Mouse (Mus musculus): ENCODE measurements around the gene Triobp. TPM values are rescaled to one million over a fixed set of nuclear protein-coding genes. Genes with fewer than 3 reads are reported as not detected.

The Triobp gene
- polyA plus RNA-seq, 1 experiment from 2014 or later: 29.3 TPM

- H3K36me3 ChIP-seq (ENCODE audit: control insufficient read depth, insufficient read depth, low read length): peaks cover 35% of the 10 kb centered on the region
- no peak overlapping the region for H3K9ac ChIP-seq (ENCODE audit: low read length)
- peaks cover 23% of the 10 kb centered on the region for H3K4me1 ChIP-seq (ENCODE audit: control insufficient read depth, insufficient read depth, low read length)
- no peak overlapping the region for H3K27ac ChIP-seq (ENCODE audit: low read depth, low read length)
- H3K9me3 ChIP-seq (replicated peaks; ENCODE audit: control insufficient read depth, low read length): no peaks in the 10 kb centered on the region
- DNase-seq (ENCODE audit: low spot score) (no peak), ATAC-seq (no peak)
- H3K27me3 ChIP-seq (replicated peaks; ENCODE audit: control insufficient read depth, insufficient read depth, low read length): no peaks in the 10 kb centered on the region
- no peak overlapping the region for H3K4me2 ChIP-seq (ENCODE audit: low read length)
- WGBS: 64% methylated on average over 11 of the region's 11 CpGs
- H3K4me3 ChIP-seq (ENCODE audit: low read depth, low read length): no peak overlapping the region
Measured at GRCm38 (mm10) chr15:78986536-78987220, 39.2 kb downstream of the Triobp start.

DNA sequence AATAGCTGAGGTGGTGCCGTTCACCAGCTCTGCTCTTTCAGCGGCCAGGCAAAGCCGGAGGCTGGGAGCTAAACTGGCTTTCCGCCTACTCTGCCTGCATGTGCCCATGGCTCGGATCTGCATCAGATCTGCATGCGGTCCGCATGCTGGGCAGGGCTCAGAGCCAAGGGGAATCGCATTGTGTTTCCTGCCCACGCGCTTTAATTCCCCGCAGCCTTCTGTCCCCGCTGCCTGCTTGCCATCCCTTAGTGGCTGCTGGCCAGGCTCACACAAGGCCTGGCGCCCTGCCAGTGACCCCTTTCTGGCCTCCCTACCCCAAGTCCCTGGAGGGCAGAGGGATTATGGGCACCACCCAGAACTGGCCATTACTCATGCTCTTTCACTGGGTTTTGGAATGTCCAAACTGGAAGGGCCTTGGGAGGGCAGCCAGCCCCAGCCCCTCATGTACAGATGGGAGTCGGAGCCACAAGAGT lies 41.0 kb downstream of the Triobp start:
- Histone ChIP-seq H3K4me3 (ENCODE audit: low read depth, low read length) (no peak overlapping the region), H3K36me3 (ENCODE audit: control insufficient read depth, insufficient read depth, low read length) (peaks cover 53% of the 10 kb centered on the region), H3K4me1 (ENCODE audit: control insufficient read depth, insufficient read depth, low read length) (peaks cover 15% of the 10 kb centered on the region), H3K27ac (ENCODE audit: low read depth, low read length) (peak overlapping the region; percentile 75), H3K9me3 (replicated peaks; ENCODE audit: control insufficient read depth, low read length) (no peaks in the 10 kb centered on the region), H3K27me3 (replicated peaks; ENCODE audit: control insufficient read depth, insufficient read depth, low read length) (no peaks in the 10 kb centered on the region), H3K9ac (ENCODE audit: low read length) (peak overlapping the region; percentile 21; the same call in 1 of the 2 replicates), H3K4me2 (ENCODE audit: low read length) (no peak overlapping the region)
- 20% methylated on average over 14 of the region's 14 CpGs for WGBS
- ATAC-seq (peak; percentile 72), DNase-seq (ENCODE audit: low spot score) (peak; percentile 91)

DNA sequence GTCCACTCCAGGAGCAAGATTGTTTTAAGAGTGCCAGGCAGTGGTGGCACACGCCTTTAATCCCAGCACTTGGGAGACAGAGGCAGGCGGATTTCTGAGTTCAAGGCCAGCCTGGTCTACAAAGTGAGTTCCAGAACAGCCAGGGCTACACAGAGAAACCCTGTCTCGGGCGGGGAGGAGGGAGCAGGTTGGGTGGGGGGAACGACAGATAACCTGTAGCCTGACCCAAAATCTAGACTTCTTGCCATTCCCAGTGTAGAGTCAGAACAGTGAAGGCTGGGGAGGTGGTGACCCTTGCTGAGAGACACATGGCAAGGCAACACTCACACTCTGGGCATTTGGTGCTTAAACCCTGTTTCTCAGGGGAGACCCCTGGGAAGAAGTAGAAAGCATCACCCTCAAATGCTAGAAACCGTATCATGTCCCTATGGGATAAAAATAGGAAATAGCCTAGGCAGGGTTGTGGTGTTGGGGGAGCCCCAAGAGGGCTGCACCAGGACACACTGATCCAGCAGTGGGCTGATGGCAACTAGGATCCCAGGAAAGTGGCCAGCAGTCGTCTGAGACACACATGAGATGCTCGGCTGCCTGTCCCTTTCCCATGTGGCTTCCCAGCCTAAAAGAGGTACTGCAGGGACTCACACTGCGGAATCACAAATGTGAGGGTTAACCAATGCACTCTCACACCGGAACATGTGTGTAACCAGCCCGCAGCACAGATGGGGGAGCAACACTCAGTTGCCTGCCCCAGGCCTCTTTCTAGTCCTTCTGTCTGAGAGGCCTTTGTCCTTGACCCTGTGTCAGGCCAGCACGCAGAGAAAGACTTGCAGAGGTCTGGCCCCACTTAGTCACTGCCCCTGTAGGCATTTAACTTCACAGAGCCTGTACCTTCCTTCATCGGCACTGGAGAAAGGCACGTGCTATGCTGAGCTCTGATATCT lies 41.9 kb downstream of the Triobp start:
- Histone ChIP-seq H3K27me3 (replicated peaks; ENCODE audit: control insufficient read depth, insufficient read depth, low read length) (no peaks in the 10 kb centered on the region), H3K9ac (ENCODE audit: low read length) (no peak overlapping the region), H3K27ac (ENCODE audit: low read depth, low read length) (peak overlapping the region; percentile 75; the same call in 1 of the 2 replicates), H3K36me3 (ENCODE audit: control insufficient read depth, insufficient read depth, low read length) (peaks cover 62% of the 10 kb centered on the region), H3K4me3 (ENCODE audit: low read depth, low read length) (no peak overlapping the region), H3K9me3 (replicated peaks; ENCODE audit: control insufficient read depth, low read length) (no peaks in the 10 kb centered on the region), H3K4me1 (ENCODE audit: control insufficient read depth, insufficient read depth, low read length) (peaks cover 9% of the 10 kb centered on the region; the same call in 1 of the 2 replicates), H3K4me2 (ENCODE audit: low read length) (no peak overlapping the region)
- 90% methylated on average over 14 of the region's 14 CpGs for WGBS
- DNase-seq (ENCODE audit: low spot score): no peak
- ATAC-seq: no peak

DNA sequence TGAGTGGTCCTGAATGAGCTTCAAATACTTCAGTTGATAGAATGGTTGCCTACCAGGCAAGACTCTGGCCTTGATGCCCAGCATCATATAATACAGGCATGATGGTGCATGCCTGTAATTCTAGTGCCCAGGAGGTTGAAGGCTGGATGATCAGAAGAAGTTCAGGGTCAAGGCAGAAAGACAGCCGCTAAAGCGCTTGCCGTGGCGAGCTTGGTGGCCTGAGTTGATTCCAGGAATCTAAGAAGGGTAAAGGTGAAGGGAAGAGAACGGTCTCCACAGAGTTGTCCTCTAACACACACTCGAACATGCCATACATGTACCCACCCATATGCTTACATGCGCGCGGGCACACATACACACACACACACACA lies 42.6 kb downstream of the Triobp start:
- Histone ChIP-seq H3K4me1 (ENCODE audit: control insufficient read depth, insufficient read depth, low read length) (peaks cover 9% of the 10 kb centered on the region; the same call in 1 of the 2 replicates), H3K4me2 (ENCODE audit: low read length) (no peak overlapping the region), H3K9me3 (replicated peaks; ENCODE audit: control insufficient read depth, low read length) (no peaks in the 10 kb centered on the region), H3K4me3 (ENCODE audit: low read depth, low read length) (no peak overlapping the region), H3K36me3 (ENCODE audit: control insufficient read depth, insufficient read depth, low read length) (peaks cover 69% of the 10 kb centered on the region), H3K27ac (ENCODE audit: low read depth, low read length) (no peak overlapping the region), H3K9ac (ENCODE audit: low read length) (no peak overlapping the region), H3K27me3 (replicated peaks; ENCODE audit: control insufficient read depth, insufficient read depth, low read length) (no peaks in the 10 kb centered on the region)
- 96% methylated on average over 9 of the region's 9 CpGs for WGBS
- ATAC-seq: no peak
- DNase-seq (ENCODE audit: low spot score): no peak

DNA sequence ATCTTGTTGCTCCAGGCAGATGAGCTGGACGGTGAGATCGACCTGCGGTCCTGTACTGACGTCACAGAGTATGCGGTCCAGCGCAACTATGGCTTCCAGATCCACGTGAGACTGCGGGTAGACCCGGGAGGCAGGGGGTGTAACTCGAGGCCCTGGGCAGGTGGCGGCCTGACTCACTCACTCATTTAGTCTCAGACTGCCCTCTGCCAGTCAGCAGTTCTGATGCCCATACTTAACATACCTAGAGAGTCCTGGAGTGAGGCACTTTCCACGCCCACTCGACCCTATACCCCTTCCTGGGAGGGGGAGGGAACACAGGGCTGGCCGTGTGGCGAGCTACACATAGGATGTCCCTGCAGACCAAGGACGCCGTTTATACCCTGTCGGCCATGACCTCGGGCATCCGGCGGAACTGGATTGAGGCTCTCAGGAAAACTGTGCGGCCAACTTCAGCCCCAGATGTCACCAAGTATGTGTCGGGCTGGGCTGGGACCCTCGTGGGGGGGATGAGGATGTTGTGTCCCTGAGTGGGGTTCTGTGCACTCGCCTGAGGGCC lies 43.5 kb downstream of the Triobp start:
- H3K4me2 ChIP-seq (ENCODE audit: low read length): no peak overlapping the region
- peaks cover 9% of the 10 kb centered on the region; the same call in 1 of the 2 replicates for H3K4me1 ChIP-seq (ENCODE audit: control insufficient read depth, insufficient read depth, low read length)
- DNase-seq (ENCODE audit: low spot score) (no peak), ATAC-seq (no peak)
- H3K4me3 ChIP-seq (ENCODE audit: low read depth, low read length): no peak overlapping the region
- no peaks in the 10 kb centered on the region for H3K9me3 ChIP-seq (replicated peaks; ENCODE audit: control insufficient read depth, low read length)
- H3K27ac ChIP-seq (ENCODE audit: low read depth, low read length): no peak overlapping the region
- peaks cover 76% of the 10 kb centered on the region for H3K36me3 ChIP-seq (ENCODE audit: control insufficient read depth, insufficient read depth, low read length)
- WGBS: 92% methylated on average over 25 of the region's 25 CpGs
- no peak overlapping the region for H3K9ac ChIP-seq (ENCODE audit: low read length)
- no peaks in the 10 kb centered on the region for H3K27me3 ChIP-seq (replicated peaks; ENCODE audit: control insufficient read depth, insufficient read depth, low read length)

DNA sequence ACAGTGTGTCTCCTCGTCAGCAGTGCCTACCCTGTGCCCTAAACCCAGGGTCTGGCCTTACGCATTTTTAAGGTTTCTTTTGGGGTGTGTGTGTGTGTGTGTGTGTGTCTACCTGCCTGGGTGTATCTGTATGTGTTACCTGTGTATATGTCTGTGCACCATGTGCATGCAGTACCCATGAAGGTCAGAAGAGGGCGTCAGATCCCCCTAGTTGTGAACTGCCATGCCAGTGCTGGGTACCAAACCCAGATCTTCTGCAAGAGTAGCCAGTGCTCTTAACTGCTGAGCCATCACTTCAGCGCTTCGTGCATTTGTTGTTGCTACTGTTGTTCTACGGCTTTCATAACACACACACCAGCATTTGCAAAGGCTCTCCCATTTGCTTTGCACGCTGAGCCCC lies 44.7 kb downstream of the Triobp start:
- peaks cover 79% of the 10 kb centered on the region for H3K36me3 ChIP-seq (ENCODE audit: control insufficient read depth, insufficient read depth, low read length)
- no peak for DNase-seq (ENCODE audit: low spot score)
- WGBS: 93% methylated on average over 7 of the region's 7 CpGs

GRCm38 (mm10) chr15:78992925-78993324 lies 45.4 kb downstream of the Triobp start:
- peaks cover 8% of the 10 kb centered on the region; the same call in 1 of the 2 replicates for H3K4me1 ChIP-seq (ENCODE audit: control insufficient read depth, insufficient read depth, low read length)
- ATAC-seq (no peak), DNase-seq (ENCODE audit: low spot score) (no peak)
- no peak overlapping the region for H3K9ac ChIP-seq (ENCODE audit: low read length)
- no peak overlapping the region for H3K27ac ChIP-seq (ENCODE audit: low read depth, low read length)
- H3K36me3 ChIP-seq (ENCODE audit: control insufficient read depth, insufficient read depth, low read length): peaks cover 79% of the 10 kb centered on the region
- H3K4me2 ChIP-seq (ENCODE audit: low read length): no peak overlapping the region
- 99% methylated on average over 24 of the region's 24 CpGs for WGBS
- H3K27me3 ChIP-seq (replicated peaks; ENCODE audit: control insufficient read depth, insufficient read depth, low read length): no peaks in the 10 kb centered on the region
- H3K9me3 ChIP-seq (replicated peaks; ENCODE audit: control insufficient read depth, low read length): no peaks in the 10 kb centered on the region
- no peak overlapping the region for H3K4me3 ChIP-seq (ENCODE audit: low read depth, low read length)

More for the DNA sequence above, 44.7 kb downstream of the Triobp start:
- ATAC-seq: no peak
- Histone ChIP-seq H3K4me3 (ENCODE audit: low read depth, low read length) (no peak overlapping the region), H3K27me3 (replicated peaks; ENCODE audit: control insufficient read depth, insufficient read depth, low read length) (no peaks in the 10 kb centered on the region), H3K4me1 (ENCODE audit: control insufficient read depth, insufficient read depth, low read length) (peaks cover 9% of the 10 kb centered on the region; the same call in 1 of the 2 replicates), H3K27ac (ENCODE audit: low read depth, low read length) (no peak overlapping the region), H3K4me2 (ENCODE audit: low read length) (no peak overlapping the region), H3K9me3 (replicated peaks; ENCODE audit: control insufficient read depth, low read length) (no peaks in the 10 kb centered on the region), H3K9ac (ENCODE audit: low read length) (no peak overlapping the region)

- no peak overlapping the region for H3K4me2 ChIP-seq (ENCODE audit: low read length)
- H3K9me3 ChIP-seq (replicated peaks; ENCODE audit: control insufficient read depth, low read length): no peaks in the 10 kb centered on the region
- ATAC-seq (no peak), DNase-seq (ENCODE audit: low spot score) (no peak)
- 95% methylated on average over 4 of the region's 4 CpGs for WGBS
- no peaks in the 10 kb centered on the region for H3K27me3 ChIP-seq (replicated peaks; ENCODE audit: control insufficient read depth, insufficient read depth, low read length)
- no peaks in the 10 kb centered on the region for H3K4me1 ChIP-seq (ENCODE audit: control insufficient read depth, insufficient read depth, low read length)
- no peak overlapping the region for H3K4me3 ChIP-seq (ENCODE audit: low read depth, low read length)
- H3K9ac ChIP-seq (ENCODE audit: low read length): no peak overlapping the region
- H3K27ac ChIP-seq (ENCODE audit: low read depth, low read length): no peak overlapping the region
- peaks cover 73% of the 10 kb centered on the region for H3K36me3 ChIP-seq (ENCODE audit: control insufficient read depth, insufficient read depth, low read length)
Measured at GRCm38 (mm10) chr15:78995916-78996315, 48.4 kb downstream of the Triobp start.

Measured in forebrain, embryonic 14.5 days (tissue).